Mouse (Mus musculus) gastrocnemius, adult 8-10 months (tissue): ENCODE measurements around the gene Cdk20. TPM values are rescaled to one million over a fixed set of nuclear protein-coding genes. Genes with fewer than 3 reads are reported as not detected.
"Not testable (repeated sequence)": the region's sequence is repeated elsewhere in the genome, so short reads cannot be mapped to it uniquely, and the experiment has no call there.

Experiments used
- DNase-seq, 2 experiments: peaks; one replicate each; pipeline ENCODE4 v3.0.0; 2022; ENCODE audit warnings: low spot score in 2 of 2
- total RNA-seq, 4 experiments: library from RNA; stranded (reverse); gene quantifications; 2 replicates each; pipeline ENCODE4 v1.2.4; 2022

Gene Cdk20
- total RNA-seq, 4 experiments from 2014 or later = 2.5 to 3.8 (median 2.9) TPM

- no peak for DNase-seq
Measured at GRCm38 (mm10) chr13:64422607-64422957, 9.5 kb upstream of the Cdk20 start.

- no peak for DNase-seq
Measured at GRCm38 (mm10) chr13:64424347-64424746, 7.8 kb upstream of the Cdk20 start.

DNA sequence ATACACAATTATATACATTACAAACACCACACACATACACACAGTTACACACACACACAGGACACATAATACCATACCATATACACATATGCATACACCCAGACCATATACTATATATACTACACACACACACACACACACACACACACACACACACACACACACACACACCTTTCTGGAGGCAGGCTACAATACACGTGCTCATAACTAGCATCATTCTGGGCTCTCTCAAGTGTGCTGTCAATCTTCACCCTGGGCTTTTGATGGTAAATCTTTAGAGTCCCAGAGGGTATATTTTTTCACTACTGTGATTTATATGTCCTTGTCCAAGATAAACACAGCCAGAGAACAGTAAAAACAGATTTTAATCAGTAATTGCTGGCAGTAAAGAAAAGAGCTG, 6.8 kb upstream of the Cdk20 start:
- DNase-seq = no peak

DNA sequence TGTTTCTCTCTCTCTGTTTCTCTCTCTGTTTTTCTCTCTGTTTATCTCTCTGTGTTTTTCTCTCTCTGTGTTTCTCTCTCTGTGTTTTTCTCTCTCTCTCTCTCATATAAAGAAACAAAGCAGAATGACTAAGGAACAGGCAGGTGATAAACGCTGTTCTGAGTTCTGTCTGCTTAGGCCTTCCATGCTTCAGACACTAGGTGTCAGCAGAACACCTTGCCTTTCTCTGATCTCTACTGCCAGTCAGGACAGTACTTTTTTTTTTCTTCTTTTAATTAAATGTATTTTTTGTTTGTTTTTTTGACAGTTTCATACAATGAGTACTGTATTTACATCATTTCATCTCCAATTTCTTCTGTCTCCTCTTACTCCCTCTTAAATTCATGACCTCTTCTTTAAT, 2.8 kb upstream of the Cdk20 start:
- DNase-seq = no peak

DNA sequence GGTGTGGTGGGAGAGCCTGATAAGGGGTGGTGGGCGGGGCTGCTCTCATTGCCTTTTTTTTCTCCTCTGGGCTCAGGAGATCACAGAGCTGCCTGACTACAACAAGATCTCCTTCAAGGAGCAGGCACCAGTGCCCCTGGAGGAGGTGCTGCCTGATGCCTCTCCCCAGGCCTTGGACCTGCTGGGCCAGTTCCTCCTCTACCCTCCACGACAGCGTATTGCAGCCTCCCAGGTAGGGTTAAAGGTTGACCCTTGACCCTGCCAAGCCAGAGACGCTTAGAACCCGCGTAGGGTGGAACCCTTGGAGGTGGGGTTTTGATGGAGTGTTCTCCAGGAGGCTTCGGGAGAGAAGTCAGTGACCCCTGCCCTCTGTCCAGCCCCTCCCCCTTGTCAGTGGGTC, 5.7 kb downstream of the Cdk20 start:
- DNase-seq = no peak

- DNase-seq = peak; percentile 31 to 37
Measured at GRCm38 (mm10) chr13:64438863-64439452, 6.8 kb downstream of the Cdk20 start.

- DNase-seq = no peak
Measured at GRCm38 (mm10) chr13:64439471-64439870, 7.4 kb downstream of the Cdk20 start.

- DNase-seq = no peak
Measured at GRCm38 (mm10) chr13:64440592-64440991, 8.5 kb downstream of the Cdk20 start.

GRCm38 (mm10) chr13:64443263-64443894, 11.3 kb downstream of the Cdk20 start:
- no peak for DNase-seq

- no peak for DNase-seq
Measured at GRCm38 (mm10) chr13:64445254-64445920, 13.3 kb downstream of the Cdk20 start.

DNA sequence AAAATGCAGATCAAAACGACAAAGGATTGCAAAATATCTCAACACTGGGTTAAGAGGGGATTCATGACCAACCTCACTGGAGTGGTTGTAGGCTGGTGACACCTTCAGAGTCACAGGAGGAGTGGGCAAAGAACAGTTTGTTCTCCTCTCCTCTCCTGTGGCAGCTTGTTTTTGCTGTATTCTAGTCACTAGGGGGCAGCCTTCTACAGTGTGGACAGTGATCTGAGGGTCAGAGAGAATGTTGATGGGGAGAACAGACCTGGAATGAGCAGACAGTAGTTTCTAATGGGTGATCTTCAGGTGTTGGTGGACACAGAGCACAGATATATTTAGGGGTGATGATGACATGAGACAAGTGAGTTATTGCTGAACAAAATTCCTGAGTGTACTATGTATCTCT, 15.8 kb downstream of the Cdk20 start:
- DNase-seq = no peak

- DNase-seq = no peak
Measured at GRCm38 (mm10) chr13:64448729-64449128, 16.6 kb downstream of the Cdk20 start.

- DNase-seq = no peak
Measured at GRCm38 (mm10) chr13:64450001-64450794, 18.1 kb downstream of the Cdk20 start.

DNA sequence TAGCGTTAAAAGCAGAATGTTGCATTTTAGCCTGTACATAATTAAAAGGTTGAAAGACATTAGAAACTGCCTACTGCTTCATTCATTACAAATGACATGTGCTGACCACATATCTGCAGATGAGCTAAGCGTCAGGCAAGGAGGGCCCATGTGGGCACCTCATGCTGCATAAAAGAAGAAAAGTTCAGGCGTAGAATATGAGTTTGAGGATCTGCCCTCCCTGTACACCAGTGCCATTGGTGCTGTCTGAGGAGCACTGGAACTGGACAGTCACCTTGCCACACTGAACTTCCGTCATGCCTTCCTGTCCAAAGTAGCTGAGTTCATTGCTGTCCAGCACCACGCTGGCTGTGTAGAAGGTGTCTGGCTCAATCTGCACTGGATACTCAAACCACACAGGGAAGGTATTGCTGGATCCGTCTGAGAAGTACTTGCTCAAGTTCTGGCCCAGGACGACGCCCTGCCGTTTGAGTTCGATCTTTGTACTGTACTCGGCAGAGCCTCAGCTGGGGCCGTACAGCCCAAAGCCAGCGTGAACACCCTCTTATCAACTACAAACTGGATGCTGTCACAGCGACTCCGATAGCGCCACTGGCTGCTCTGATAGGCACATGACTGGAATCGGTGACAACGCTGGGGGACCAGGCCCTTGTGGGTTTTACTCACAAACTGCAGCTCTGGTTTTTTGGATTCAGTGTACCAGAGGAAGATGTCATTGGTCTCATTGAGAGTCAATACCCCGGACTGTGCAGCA, 25.3 kb downstream of the Cdk20 start:
- not testable (repeated sequence) for DNase-seq

DNA sequence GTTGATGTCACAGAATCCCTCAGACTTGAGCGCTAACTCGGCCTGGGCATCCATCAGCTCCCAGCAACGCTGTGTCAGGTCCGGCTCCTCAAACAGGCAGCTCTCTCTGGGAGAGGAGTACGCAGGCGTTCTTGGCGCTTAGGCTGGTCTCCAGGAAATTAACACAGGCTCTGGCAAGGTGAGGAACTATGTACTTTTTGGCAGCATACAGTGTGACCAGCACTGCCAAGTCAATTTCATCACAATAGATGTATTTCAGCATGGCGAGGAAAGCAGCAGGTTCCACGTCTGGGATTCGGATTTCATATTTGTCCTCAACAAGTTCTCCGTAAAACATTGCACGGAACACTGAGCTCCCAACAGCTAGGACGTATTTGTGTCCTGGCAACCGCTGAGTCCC, 26.1 kb downstream of the Cdk20 start:
- DNase-seq = no peak

DNA sequence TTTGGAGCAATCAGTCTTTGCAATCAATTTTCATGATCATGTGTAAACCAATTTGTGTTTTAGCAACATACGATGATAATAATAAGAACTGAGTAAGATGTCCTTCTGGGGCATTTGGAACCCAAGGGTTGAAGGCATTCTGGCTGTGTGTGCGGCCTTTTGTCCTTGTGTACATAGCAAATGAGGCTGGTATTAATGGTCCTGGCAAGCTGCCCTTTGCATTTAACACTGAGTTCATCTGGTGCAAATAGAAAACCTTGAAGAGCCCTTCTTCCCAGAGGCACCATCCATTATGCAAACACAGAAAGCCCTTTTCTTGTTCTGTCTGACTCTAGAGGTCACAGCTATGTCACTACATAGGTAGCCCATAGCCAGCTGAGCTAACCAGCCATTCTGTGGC, 30.5 kb downstream of the Cdk20 start:
- no peak for DNase-seq

- DNase-seq = no peak
Measured at GRCm38 (mm10) chr13:64465166-64465565, 33.1 kb downstream of the Cdk20 start.

GRCm38 (mm10) chr13:64467886-64468285, 35.8 kb downstream of the Cdk20 start:
- DNase-seq = no peak

- DNase-seq = no peak
Measured at GRCm38 (mm10) chr13:64477968-64478367, 45.9 kb downstream of the Cdk20 start.

GRCm38 (mm10) chr13:64479960-64480359, 47.8 kb downstream of the Cdk20 start:
- no peak for DNase-seq

DNA sequence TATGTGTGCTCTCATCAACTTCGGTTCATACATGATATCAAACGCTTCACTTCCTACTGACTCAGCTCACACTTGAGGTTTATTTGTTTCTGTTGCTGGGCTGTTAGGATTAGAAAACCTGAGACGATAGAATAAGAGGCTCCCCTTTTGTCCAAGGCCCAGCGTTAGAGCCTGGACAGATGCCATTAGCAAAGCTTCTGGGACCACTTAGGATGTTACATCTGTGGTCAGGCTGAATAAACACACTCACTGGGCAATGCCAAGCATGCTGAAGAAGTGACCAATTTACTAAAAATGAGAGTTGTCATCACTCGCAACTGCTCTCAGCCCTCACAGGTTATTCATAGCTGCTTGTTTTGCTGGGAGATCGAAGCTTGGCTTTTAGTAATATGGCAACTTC, 57.8 kb downstream of the Cdk20 start:
- no peak for DNase-seq
